Mouse (Mus musculus) heart, adult 2 months (tissue): Measurements from ENCODE around the gene Rbms1.

Experiments
- CTCF ChIP-seq: fragments of 200-600 bp; IDR thresholded peaks from 2 replicates; pipeline ENCODE4 v1.8.1; 2022; ENCODE audit warnings: antibody characterized with exemption, mild to moderate bottlenecking, moderate library complexity
- EP300 ChIP-seq: fragments of 200-500 bp; IDR thresholded peaks from 2 replicates; pipeline ENCODE4 v1.6.1; 2011; ENCODE audit warnings: low read depth, low read length, control low read depth; ENCODE audit not compliant: insufficient read depth
- POLR2A ChIP-seq: fragments of 200-500 bp; IDR thresholded peaks from 2 replicates; pipeline ENCODE4 v1.6.1; 2011; ENCODE audit warnings: mild to moderate bottlenecking, low read depth, low read length, control low read depth; ENCODE audit not compliant: insufficient read depth

DNA sequence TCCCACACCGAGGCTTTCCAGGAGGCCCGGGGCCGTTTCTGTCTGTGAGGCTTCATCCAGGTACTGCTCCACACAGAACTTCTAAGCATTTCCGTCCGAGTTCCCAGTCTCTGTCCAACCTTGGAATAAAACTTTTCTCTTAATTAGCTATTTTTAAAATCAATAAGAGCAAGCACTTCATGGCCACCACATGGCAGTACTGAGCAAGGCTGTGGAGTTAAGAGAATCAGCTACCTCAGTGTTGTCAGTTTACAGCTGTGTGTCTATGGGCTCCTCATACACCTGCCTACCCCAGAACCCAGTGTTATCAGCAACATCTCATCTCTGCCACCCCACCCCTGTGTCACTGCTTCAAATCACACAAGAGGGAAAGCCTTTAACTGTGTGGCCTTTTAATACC, 175.9 kb downstream of the Rbms1 start:
- TF ChIP-seq POLR2A (no peak), EP300 (no peak), CTCF (peak; percentile 42)
